Mouse (Mus musculus) intestine, postnatal 0 days (tissue): ENCODE measurements around the gene Rsrc1. TPM values are rescaled to one million over a fixed set of nuclear protein-coding genes. Genes with fewer than 3 reads are reported as not detected.

Source experiments
- ATAC-seq: fragments of 200-750 bp; cut with Nextera tagmentation; 2 replicates; pipeline ENCODE4 v1.8.0; 2017; ENCODE audit warnings: mild to moderate bottlenecking, moderate TSS enrichment, moderate library complexity
- H3K27ac ChIP-seq: fragments of 300-500 bp; sonication (generic); 2 replicates; pipeline ENCODE4 v1.5.1; 2014; ENCODE audit warnings: mild to moderate bottlenecking, low read depth, low read length, moderate library complexity
- H3K27me3 ChIP-seq: fragments of 300-500 bp; sonication (generic); replicated peaks from 2 replicates; pipeline ENCODE4 v1.6.1; 2014; ENCODE audit warnings: low read length, mixed read lengths; ENCODE audit not compliant: control insufficient read depth, insufficient read depth
- H3K36me3 ChIP-seq: fragments of 300-500 bp; sonication (generic); 2 replicates; pipeline ENCODE4 v1.6.1; 2014; ENCODE audit warnings: mild to moderate bottlenecking, moderate library complexity; ENCODE audit not compliant: control insufficient read depth, insufficient read depth
- H3K4me1 ChIP-seq: fragments of 300-500 bp; sonication (generic); replicated peaks from 2 replicates; pipeline ENCODE4 v1.6.1; 2014; ENCODE audit warnings: antibody characterized with exemption, low read length, mixed read lengths; ENCODE audit not compliant: control insufficient read depth, insufficient read depth
- H3K4me2 ChIP-seq: fragments of 300-500 bp; sonication (generic); replicated peaks from 2 replicates; pipeline ENCODE4 v1.6.1; 2014; ENCODE audit warnings: low read depth, mild to moderate bottlenecking, moderate library complexity
- H3K4me3 ChIP-seq: fragments of 300-500 bp; sonication (generic); 2 replicates; pipeline ENCODE4 v1.5.1; 2014; ENCODE audit warnings: low read depth, low read length
- H3K9ac ChIP-seq: fragments of 300-500 bp; sonication (generic); 2 replicates; pipeline ENCODE4 v1.6.1; 2014; ENCODE audit warnings: mild to moderate bottlenecking, low read depth, low read length
- H3K9me3 ChIP-seq: fragments of 300-500 bp; sonication (generic); 2 replicates; pipeline ENCODE4 v1.6.1; 2016; ENCODE audit warnings: mixed run types; ENCODE audit not compliant: control insufficient read depth
- CTCF ChIP-seq: sonication (generic); IDR thresholded peaks from 2 replicates; pipeline ENCODE4 v1.5.1; 2016; ENCODE audit warnings: low read depth, mild to moderate bottlenecking, control low read depth, antibody characterized with exemption, moderate library complexity
- WGBS: fragments of 180-500 bp; shearing (Covaris S2); extraction: QIAGEN DNeasy Blood & Tissue Kit; methylation state at CpG from one replicate; pipeline ENCODE4 v1.1.7; 2014; 5-methylcytosine and 5-hydroxymethylcytosine counted together
- polyA plus RNA-seq: library from polyadenylated mRNA; unstranded; fragments of >200 nt; fragmentation: Nextera tagmentation; extraction: Ambion mirVana; gene quantifications from 2 replicates; pipeline ENCODE4 v1.2.1, GENCODE M21; 2015

Gene Rsrc1
- polyA plus RNA-seq, 1 experiment from 2014 or later: 16.8 TPM

GRCm38 (mm10) chr3:67339558-67339957 is 358.4 kb downstream of the Rsrc1 start:
- no peaks in the 10 kb centered on the region for H3K36me3 ChIP-seq
- H3K4me3 ChIP-seq: no peak overlapping the region
- no peak for TF ChIP-seq CTCF
- no peak overlapping the region for H3K4me2 ChIP-seq
- H3K9me3 ChIP-seq: no peaks in the 10 kb centered on the region
- ATAC-seq: no peak
- H3K4me1 ChIP-seq: no peaks in the 10 kb centered on the region
- WGBS: 56% methylated on average over 3 of the region's 3 CpGs
- no peak overlapping the region for H3K9ac ChIP-seq
- H3K27ac ChIP-seq: no peak overlapping the region
- no peaks in the 10 kb centered on the region for H3K27me3 ChIP-seq

GRCm38 (mm10) chr3:67340921-67341320 is 359.7 kb downstream of the Rsrc1 start:
- Histone ChIP-seq H3K27ac (no peak overlapping the region), H3K4me3 (no peak overlapping the region), H3K4me1 (no peaks in the 10 kb centered on the region), H3K9me3 (no peaks in the 10 kb centered on the region), H3K27me3 (no peaks in the 10 kb centered on the region), H3K9ac (no peak overlapping the region), H3K36me3 (no peaks in the 10 kb centered on the region), H3K4me2 (no peak overlapping the region)
- WGBS: 75% methylated on average over 7 of the region's 7 CpGs
- no peak for ATAC-seq
- no peak for TF ChIP-seq CTCF

- Histone ChIP-seq H3K4me1 (no peaks in the 10 kb centered on the region), H3K4me2 (no peak overlapping the region), H3K4me3 (no peak overlapping the region), H3K36me3 (no peaks in the 10 kb centered on the region), H3K27me3 (no peaks in the 10 kb centered on the region), H3K9me3 (no peaks in the 10 kb centered on the region), H3K9ac (no peak overlapping the region), H3K27ac (no peak overlapping the region)
- WGBS: 60% methylated on average over 5 of the region's 5 CpGs
- TF ChIP-seq CTCF: peak; percentile 68
- no peak for ATAC-seq
Measured at GRCm38 (mm10) chr3:67343004-67343662, 361.9 kb downstream of the Rsrc1 start.

GRCm38 (mm10) chr3:67344599-67344998 is 363.4 kb downstream of the Rsrc1 start:
- 9% methylated on average over 2 of the region's 2 CpGs for WGBS
- Histone ChIP-seq H3K27ac (no peak overlapping the region), H3K36me3 (no peaks in the 10 kb centered on the region), H3K9ac (no peak overlapping the region), H3K4me2 (no peak overlapping the region), H3K4me3 (no peak overlapping the region), H3K27me3 (no peaks in the 10 kb centered on the region), H3K9me3 (no peaks in the 10 kb centered on the region), H3K4me1 (no peaks in the 10 kb centered on the region)
- no peak for ATAC-seq
- peak; percentile 87 for TF ChIP-seq CTCF

- Histone ChIP-seq H3K27me3 (no peaks in the 10 kb centered on the region), H3K4me3 (no peak overlapping the region), H3K9me3 (no peaks in the 10 kb centered on the region), H3K36me3 (no peaks in the 10 kb centered on the region), H3K4me1 (no peaks in the 10 kb centered on the region), H3K27ac (no peak overlapping the region), H3K9ac (no peak overlapping the region), H3K4me2 (no peak overlapping the region)
- TF ChIP-seq CTCF: no peak
- WGBS: 67% methylated on average over 2 of the region's 2 CpGs
- ATAC-seq: no peak
Measured at GRCm38 (mm10) chr3:67346674-67347073, 365.5 kb downstream of the Rsrc1 start.

- Histone ChIP-seq H3K4me3 (no peak overlapping the region), H3K4me1 (no peaks in the 10 kb centered on the region), H3K9me3 (no peaks in the 10 kb centered on the region), H3K27me3 (no peaks in the 10 kb centered on the region), H3K9ac (no peak overlapping the region), H3K36me3 (no peaks in the 10 kb centered on the region), H3K27ac (no peak overlapping the region), H3K4me2 (no peak overlapping the region)
- TF ChIP-seq CTCF: no peak
- 85% methylated on average over 12 of the region's 12 CpGs for WGBS
- ATAC-seq: no peak
Measured at GRCm38 (mm10) chr3:67351406-67352127, 370.4 kb downstream of the Rsrc1 start.
